ENCODE assay signal across 7 mouse cellular contexts in genomic region chr7:4164090-4164910, GRCm38 (mm10). TPM values are rescaled to one million over a fixed set of nuclear protein-coding genes. Genes with fewer than 3 reads are reported as not detected.
DNase-seq lines count a peak whose midpoint lies in the region; ATAC-seq and TF ChIP-seq lines count a peak whose summit lies in the region.

Gene Cdc42ep5 (minus strand): TSS chr7:4164860.

- DNase-seq in adrenal gland, postnatal 14 days: peak; percentile 77
- peak; percentile 78 for DNase-seq in heart, postnatal 0 days (ENCODE audit: low spot score)
- peak; percentile 82 to 86 for DNase-seq in kidney, postnatal 4 days
- no peak for DNase-seq in left cerebral cortex, postnatal 14 days (ENCODE audit: low spot score in 2 of 2)

- no peaks in the 10 kb centered on the region for H3K9me3 ChIP-seq in heart, postnatal 0 days (replicated peaks; ENCODE audit: control insufficient read depth, low read length)
- no peaks in the 10 kb centered on the region for H3K9me3 ChIP-seq in midbrain, embryonic 12.5 days

- ATAC-seq in erythroid progenitor cell, adult 5-6 weeks (replicated peaks; ENCODE audit: low FRiP score, poor library complexity, severe bottlenecking): 0 out of 2 replicates have a peak, but pooled peaks have one; percentile 25
- peak; percentile 89 for ATAC-seq in heart, postnatal 0 days (ENCODE audit: insufficient read depth, low read depth)
- ATAC-seq in midbrain, embryonic 12.5 days (ENCODE audit: low FRiP score, low read depth): peak; percentile 77
- ATAC-seq in megakaryocyte progenitor cell, adult 5-6 weeks (replicated peaks; ENCODE audit: poor library complexity): no peak

- peak within 1 kb of the TSS; percentile 76 for H3K4me2 ChIP-seq in heart, postnatal 0 days (ENCODE audit: low read depth, low read length)
- peak within 1 kb of the TSS; percentile 39 for H3K4me2 ChIP-seq in midbrain, embryonic 12.5 days (replicated peaks)

- TF ChIP-seq EP300 in heart, postnatal 0 days (IDR thresholded peaks at IDR 0.05; ENCODE audit: low read depth): no peak

- peak within 1 kb of the TSS; percentile 56 for H3K4me3 ChIP-seq in heart, postnatal 0 days (ENCODE audit: low read depth, low read length)
- peak within 1 kb of the TSS; percentile 29 for H3K4me3 ChIP-seq in midbrain, embryonic 12.5 days

- no peak for TF ChIP-seq CTCF in heart, postnatal 0 days (IDR thresholded peaks at IDR 0.05; ENCODE audit: low read depth)

- peak within 1 kb of the TSS; percentile 73 for H3K27ac ChIP-seq in heart, postnatal 0 days (ENCODE audit: low read depth)
- H3K27ac ChIP-seq in midbrain, embryonic 12.5 days (replicated peaks): no peak within 1 kb of the TSS

- H3K36me3 ChIP-seq in heart, postnatal 0 days (replicated peaks; ENCODE audit: control insufficient read depth, insufficient read depth, low read length): no peaks in the 10 kb centered on the region
- H3K36me3 ChIP-seq in midbrain, embryonic 12.5 days: no peaks in the 10 kb centered on the region

- no peaks in the 10 kb centered on the region for H3K27me3 ChIP-seq in heart, postnatal 0 days (ENCODE audit: control insufficient read depth, insufficient read depth, low read length)
- 0 out of 2 replicates have a peak, but pooled peaks cover 9% of the 10 kb centered on the region for H3K27me3 ChIP-seq in midbrain, embryonic 12.5 days

- 0% methylated on average over 19 of the region's 20 CpGs for whole genome bisulfite sequencing in heart, postnatal 0 days
- 1% methylated on average over 19 of the region's 20 CpGs for WGBS in midbrain, embryonic 12.5 days

- intact Hi-C loops in left cerebral cortex, postnatal 14 days (cut with DNase I): no loop called here

- peak within 1 kb of the TSS; percentile 55 for H3K9ac ChIP-seq in heart, postnatal 0 days (replicated peaks; ENCODE audit: low read depth, low read length)
- H3K9ac ChIP-seq in midbrain, embryonic 12.5 days (replicated peaks): peak within 1 kb of the TSS; percentile 17; the same call in 1 of the 2 replicates

- H3K4me1 ChIP-seq in heart, postnatal 0 days (ENCODE audit: control insufficient read depth, insufficient read depth): no peaks in the 10 kb centered on the region
- peaks cover 16% of the 10 kb centered on the region for H3K4me1 ChIP-seq in midbrain, embryonic 12.5 days

RNA-seq across cellular contexts. Expression of gene Cdc42ep5, which starts in this region (rescaled TPM):
- total RNA-seq in adrenal gland, postnatal 14 days (2021): 27.8 and 29.7 TPM in 2 replicates
- total RNA-seq in erythroid progenitor cell, adult 5-6 weeks (2015; ENCODE audit: low replicate concordance): not detected in 2 replicates
- total RNA-seq in erythroid progenitor cell, adult 5-6 weeks (2017; ENCODE audit: low replicate concordance): not detected in 2 replicates
- total RNA-seq in heart, postnatal 0 days (2014; rRNA removed; ENCODE audit: low replicate concordance): 34.0 and 37.4 TPM in 2 replicates
- polyA plus RNA-seq in heart, postnatal 0 days (2015; fragmentation: Nextera tagmentation; extraction: Ambion mirVana): 21.0 and 25.0 TPM in 2 replicates
- 13.2 and 17.7 TPM in 2 replicates for polyA plus RNA-seq in midbrain, embryonic 12.5 days (2016; fragmentation: Nextera tagmentation; extraction: Ambion mirVana)
- total RNA-seq in megakaryocyte progenitor cell, adult 5-6 weeks (2015): not detected in 2 replicates
- not detected in 2 replicates for total RNA-seq in megakaryocyte progenitor cell, adult 5-6 weeks (2017)
- total RNA-seq in left cerebral cortex, postnatal 14 days (2021): 1 to 10 TPM; 2.4 to 3.2 TPM

Comparison
In these comparisons a context has a peak if more than half of its experiments do, and no peak if none do; other contexts are left out.
1. Peak in ATAC-seq in erythroid progenitor cell, adult 5-6 weeks; RNA of the gene not detected or under 1 TPM.
2. DNase-seq: peak in adrenal gland, postnatal 14 days (single experiment), heart, postnatal 0 days (single experiment) and kidney, postnatal 4 days (2 of 2); none in left cerebral cortex, postnatal 14 days (0 of 2).